Mouse (Mus musculus): ENCODE results near the gene Drg1. TPM values are rescaled to one million over a fixed set of nuclear protein-coding genes. Genes with fewer than 3 reads are reported as not detected.
"Not testable (repeated sequence)": the region's sequence is repeated elsewhere in the genome, so short reads cannot be mapped to it uniquely, and the experiment has no call there.

Gene Drg1
- total RNA-seq, 2 experiments from 2014 or later, result 91.7 to 98.9 TPM

DNA sequence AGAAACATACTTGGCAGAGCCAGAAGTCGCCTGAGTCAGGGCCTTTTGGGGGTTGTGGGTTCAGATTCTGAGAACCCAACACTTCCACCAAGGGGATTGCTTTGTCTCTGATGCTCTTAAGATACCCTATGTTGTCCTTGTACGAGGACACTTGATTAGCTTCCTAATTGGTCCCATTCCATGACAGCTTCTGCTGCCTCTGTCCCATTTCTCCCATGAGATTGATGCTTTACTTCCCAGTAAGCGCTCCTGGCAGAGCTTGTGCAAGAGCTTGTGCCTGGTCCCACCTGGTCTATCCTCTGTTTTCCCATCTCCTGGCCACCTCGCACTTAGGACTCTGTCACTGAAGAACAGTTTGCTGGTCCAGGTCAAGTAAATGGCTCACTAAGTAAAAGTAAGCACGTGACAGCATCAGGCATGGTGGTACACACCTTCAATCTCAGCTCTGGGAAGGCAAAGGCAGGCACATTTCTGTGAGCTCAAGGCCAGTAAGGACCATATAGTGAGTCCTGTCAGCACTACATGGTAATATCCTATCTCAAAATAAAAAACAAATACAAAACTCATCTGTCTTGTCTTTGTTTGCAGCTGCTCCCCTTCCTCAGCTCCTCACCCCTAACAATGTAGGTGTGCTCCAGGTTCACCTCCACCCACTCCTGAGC is 103.8 kb downstream of the Drg1 start:
- H3K4me3 ChIP-seq, H3K27ac ChIP-seq: not testable (repeated sequence)
- peak in 1 of 2 experiments; percentile 48 for DNase-seq (ENCODE audit: low spot score in 2 of 2)

DNA sequence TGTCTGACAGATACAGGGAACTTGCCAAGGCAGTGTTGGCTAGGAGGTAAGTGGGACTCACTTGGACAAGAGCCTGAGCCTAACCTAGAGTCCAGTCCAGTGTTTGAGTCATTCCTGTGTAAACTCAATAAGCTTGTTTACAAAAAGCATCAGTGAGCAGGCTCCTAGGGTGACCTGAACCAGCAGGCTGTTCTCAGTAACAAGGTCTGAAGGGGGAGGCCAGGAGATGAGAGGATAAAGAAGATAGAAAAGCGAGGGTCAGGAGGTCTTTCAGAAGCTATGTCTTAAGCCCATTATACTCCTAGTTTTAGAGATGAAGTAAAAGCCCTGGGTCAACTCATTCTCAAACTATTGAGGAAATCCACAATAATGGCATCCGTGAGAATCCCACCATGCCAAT is 104.8 kb downstream of the Drg1 start:
- not testable (repeated sequence) for H3K27ac ChIP-seq, H3K4me3 ChIP-seq
- peak; percentile 42 to 71 for DNase-seq (ENCODE audit: low spot score in 2 of 2)

DNA sequence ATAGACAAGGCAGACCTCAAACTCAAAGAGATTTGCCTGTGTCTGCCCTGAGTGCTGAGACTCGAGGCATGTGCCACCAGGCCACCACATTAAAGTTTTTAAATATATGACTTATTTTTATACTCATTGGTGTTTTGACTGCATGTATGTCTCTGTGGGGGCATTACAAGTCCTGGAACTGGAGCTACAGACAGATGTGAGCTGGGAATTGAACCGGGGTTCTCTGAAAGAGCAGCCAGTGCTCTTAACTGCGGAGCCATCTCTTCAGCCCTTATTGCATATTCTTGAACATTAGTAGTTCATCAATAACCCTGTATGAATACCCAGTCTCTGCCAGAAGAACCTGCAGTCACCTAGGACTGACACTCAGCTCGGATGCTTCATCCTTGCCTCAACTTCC is 107.4 kb downstream of the Drg1 start:
- not testable (repeated sequence) for DNase-seq (ENCODE audit: low spot score in 2 of 2); H3K27ac ChIP-seq; H3K4me3 ChIP-seq

DNA sequence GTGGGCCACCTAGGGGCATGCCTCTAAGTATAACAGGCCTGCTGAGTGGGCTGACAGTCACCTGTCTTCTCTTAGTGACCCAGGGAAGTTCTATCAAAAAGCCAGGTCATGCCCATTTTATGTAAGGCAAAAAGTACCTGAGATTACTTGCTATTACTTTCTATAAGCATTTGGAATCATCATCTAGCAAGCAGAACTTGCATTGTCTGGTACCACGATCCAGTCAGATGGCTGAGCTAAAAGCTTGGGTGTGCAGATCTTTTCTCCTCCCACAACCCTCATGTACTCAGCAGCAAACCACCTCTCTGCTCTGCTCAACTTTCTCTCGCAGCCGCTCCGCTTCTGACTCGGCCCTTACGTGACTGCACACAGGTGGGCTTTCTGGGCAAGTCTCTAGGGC is 108.2 kb downstream of the Drg1 start:
- not testable (repeated sequence) for H3K4me3 ChIP-seq, H3K27ac ChIP-seq
- peak; percentile 58 to 78 for DNase-seq (ENCODE audit: low spot score in 2 of 2)

DNA sequence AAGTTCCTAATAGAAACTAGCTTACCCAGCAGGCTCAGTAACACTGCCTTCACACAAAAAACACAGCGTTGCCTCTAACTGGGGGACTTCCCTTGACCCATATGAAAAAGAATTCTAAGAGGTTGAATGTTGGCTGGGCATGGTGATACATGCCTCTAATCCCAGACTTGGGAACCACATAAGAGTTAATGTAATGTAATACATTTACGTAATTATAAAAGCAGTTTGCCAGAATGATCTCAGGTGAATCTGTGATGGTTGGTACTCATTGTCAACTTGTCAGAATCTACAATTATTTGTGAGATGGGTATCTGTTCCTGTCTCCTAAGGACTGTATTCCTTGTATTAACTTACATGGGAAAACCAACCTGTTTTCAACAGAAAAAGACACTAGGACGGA is 109.2 kb downstream of the Drg1 start:
- H3K27ac ChIP-seq; H3K4me3 ChIP-seq; DNase-seq (ENCODE audit: low spot score in 2 of 2): not testable (repeated sequence)

DNA sequence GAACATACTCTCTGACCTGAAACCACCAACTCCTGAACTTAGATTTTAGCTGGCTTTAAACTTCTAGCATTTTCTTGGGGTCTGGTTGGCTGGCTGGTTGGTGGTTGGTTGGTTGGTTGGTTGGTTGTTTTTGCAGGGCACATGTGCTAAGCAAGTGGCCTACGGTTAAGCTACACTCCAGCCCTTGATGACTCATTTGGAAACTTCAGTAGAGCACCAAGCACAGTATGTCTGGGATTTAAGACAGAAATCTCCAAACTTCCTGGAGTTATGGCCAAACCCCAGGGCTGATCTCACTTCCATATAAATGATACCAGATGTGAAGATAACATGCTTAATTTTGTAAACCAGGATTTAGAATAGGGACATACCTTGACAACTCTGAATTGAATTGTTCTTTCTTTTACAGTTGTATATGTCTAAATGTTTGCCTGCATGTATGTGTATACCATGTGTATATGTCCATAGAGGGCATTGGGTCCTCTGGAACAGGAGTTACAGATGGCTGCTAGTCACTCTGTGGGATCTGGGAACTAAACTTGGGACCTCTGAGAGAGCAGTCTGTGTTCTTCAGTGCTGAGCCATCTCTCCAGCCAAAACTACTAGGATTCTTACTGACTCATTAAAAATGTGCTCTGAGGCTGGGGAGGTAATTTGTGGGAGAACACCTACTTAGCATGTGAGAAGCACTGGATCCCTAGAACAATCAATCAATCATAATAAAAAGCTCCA is 112.4 kb downstream of the Drg1 start:
- not testable (repeated sequence) for H3K27ac ChIP-seq, H3K4me3 ChIP-seq
- peak; percentile 48 to 49 for DNase-seq (ENCODE audit: low spot score in 2 of 2)

DNA sequence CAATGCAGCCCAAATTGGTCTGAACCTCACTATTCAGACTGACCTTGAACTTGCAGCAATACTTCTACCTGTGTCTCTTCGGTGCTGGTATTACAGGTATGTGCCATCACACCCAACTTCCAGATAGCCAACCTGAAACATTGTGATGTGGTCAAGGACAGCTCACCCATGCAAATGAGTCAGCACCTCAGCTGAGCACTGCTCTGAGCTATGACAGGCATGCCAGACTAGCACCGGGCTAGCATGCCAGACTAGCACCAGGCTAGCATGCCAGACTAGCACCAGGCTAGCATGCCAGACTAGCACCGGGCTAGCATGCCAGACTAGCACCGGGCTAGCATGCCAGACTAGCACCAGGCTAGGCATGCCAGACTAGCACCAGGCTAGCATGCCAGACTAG is 114.9 kb downstream of the Drg1 start:
- H3K27ac ChIP-seq; DNase-seq (ENCODE audit: low spot score in 2 of 2); H3K4me3 ChIP-seq: not testable (repeated sequence)

DNA sequence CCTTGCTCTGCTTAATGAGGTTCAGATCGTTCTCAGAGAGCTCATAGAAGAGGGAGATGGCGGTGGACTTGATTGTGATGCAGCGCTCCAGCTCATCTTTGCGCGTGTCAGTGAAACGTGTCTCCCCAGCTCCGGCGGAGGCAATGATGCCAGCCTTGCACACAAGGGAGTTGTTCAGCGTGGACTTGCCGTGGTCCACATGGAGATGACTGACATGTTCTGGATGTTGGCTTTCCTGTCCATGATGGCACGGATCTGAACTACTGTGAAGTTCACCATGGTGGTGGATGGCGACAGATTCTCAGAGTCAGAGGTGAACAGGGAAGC is 115.6 kb downstream of the Drg1 start:
- DNase-seq (ENCODE audit: low spot score in 2 of 2); H3K27ac ChIP-seq; H3K4me3 ChIP-seq: not testable (repeated sequence)

DNA sequence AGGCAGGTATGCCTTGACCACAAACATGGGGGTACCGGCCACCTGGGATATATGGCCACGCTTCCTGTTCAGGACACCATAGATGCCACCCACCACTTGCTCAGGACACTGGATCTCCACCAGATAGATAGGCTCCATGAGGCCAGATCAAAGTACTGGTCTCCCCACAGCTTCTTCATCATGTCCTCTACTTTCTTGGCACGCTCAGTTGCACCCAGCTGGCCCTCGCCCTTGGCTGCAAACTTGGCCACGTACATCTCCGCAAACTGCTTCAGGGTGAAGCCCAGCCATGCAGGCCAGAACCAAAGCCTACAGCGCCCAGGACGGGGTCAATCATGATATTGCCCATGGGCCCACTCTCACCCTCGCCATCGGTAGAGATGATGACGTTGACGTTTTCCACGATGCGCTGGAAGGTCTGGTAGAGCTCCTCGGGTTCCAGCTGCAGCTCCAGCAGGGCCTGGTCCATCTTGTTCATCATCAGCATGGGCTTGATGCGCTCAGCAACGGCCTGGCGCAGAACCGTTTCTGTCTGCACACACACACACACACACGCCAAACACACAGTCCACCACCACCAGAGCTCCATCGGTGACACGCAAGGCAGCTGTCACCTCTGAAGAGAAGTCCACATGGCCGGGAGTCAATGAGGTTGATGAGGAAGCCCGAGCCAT is 116.1 kb downstream of the Drg1 start:
- DNase-seq (ENCODE audit: low spot score in 2 of 2), result peak in 1 of 2 experiments; percentile 46
- H3K27ac ChIP-seq, H3K4me3 ChIP-seq: not testable (repeated sequence)

DNA sequence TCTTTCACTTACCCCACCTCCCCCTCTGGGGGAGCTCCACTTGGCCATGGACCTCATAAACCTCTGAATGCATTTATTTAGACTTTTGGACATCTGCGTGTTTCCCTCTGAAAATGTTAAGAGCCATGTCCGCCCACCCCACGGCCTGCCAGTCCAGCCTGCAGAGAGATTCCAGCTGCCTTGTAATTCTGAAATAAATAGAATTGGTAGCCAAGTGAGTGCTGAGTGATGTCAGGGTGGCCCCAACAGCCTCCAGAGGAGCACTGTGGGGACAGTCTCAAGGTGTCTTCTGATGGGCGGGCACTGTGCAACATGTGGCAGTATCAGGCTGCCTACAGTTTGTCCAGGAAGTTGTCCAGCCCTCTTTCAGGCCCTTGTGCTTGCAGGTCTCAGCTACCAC is 116.7 kb downstream of the Drg1 start:
- not testable (repeated sequence) for H3K27ac ChIP-seq; H3K4me3 ChIP-seq; DNase-seq (ENCODE audit: low spot score in 2 of 2)

DNA sequence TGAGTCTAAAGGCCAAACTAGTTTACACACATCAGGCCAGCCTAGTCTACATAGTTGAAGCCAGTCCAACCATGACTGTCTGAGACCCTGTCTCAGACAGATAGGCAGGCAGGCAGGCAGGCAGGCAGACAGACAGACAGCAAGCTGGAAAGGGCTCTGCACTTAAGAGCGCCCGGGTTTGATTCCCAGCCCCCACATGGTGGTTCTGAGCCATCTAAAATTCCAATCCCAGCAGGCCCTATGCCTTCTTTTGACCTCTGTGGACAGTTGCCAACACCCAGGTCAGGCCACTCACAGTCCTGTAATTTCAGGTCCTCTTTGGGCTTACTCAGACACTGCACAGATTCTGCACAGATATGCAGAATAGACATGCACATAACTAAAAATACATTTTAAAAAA is 119.4 kb downstream of the Drg1 start:
- H3K27ac ChIP-seq, result peak overlapping the region; percentile 43; the same call in 1 of the 2 replicates
- DNase-seq (ENCODE audit: low spot score in 2 of 2), result not testable (repeated sequence)

DNA sequence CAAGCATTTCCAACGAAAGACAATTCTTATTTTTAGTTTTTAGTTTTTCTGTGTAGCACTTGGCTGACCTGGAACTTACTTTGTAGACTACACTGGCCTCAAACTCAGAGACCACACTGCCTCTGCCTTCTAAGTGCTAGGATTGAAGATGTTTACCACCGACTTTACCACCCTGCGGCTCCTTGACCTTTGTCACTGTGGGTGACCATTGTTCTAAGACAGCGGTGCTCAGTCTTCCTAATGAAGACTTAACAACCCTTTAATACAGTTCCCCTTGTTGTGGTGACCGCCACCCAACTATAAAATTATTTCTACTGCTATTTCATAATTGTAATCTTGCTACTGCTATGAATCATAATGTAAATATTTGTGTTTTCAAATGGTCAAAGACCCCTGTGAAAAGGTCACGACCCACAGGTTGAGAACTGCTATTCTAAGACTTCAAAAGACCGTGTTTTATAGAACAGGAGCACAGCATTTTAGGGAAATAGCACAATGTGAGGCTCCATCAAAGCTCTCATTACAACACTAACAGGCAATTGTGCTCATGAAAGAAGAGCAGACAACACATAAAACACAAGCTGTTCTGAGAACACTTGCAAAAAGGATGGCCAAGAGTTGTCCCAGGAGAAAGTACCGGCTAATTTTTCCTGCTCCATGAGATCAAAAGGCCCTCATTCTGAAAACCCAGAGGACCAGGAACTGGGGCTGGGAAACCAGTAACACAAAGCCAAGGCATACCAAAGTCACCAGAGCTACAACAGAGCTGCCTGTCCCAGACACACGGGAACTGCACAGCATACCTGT is 120.7 kb downstream of the Drg1 start:
- peak overlapping the region; percentile 21 for H3K27ac ChIP-seq
- H3K4me3 ChIP-seq; DNase-seq (ENCODE audit: low spot score in 2 of 2): not testable (repeated sequence)

More for the DNA sequence above, 119.4 kb downstream of the Drg1 start:
- not testable (repeated sequence) for H3K4me3 ChIP-seq

DNA sequence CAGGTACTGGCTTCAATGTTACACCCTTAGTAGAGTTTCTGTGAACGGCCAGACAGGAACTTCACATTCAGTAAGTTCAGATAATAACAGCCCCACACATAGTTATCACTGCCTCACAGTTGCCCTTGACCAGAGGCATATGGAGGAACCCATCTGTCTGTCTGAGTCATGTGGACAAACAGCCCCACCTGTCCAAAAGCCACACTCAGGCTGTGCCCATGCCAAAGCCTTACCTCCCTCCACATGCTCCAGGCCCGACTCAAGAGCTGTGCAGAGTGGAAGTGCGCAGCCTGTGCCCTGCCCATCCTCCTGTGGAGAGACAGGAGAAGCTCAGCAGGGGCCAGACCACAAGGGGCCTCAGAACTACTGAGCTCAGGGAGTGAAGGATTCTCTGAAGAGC is 122.2 kb downstream of the Drg1 start:
- H3K27ac ChIP-seq; H3K4me3 ChIP-seq; DNase-seq (ENCODE audit: low spot score in 2 of 2): not testable (repeated sequence)

DNA sequence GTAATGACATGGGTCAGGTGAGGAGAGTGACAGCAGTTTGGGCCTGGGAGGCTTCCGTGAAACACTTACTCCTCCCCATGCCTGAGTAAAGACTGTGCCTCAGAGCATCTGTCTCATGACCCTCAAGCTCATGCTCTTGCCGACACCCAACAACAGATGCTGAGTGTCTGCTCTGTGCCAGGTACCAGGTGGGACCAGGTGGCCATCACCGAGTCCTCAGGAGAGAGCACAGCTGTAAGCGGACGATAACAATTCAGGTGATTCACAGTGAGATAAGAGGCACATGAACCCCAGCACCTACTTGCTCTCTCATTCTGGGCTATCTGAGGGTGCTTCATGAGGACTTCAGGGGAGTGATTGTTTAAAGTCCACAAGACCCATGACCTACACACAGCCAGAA is 123.8 kb downstream of the Drg1 start:
- H3K4me3 ChIP-seq, H3K27ac ChIP-seq: not testable (repeated sequence)
- DNase-seq (ENCODE audit: low spot score in 2 of 2), result peak; percentile 71 to 83

DNA sequence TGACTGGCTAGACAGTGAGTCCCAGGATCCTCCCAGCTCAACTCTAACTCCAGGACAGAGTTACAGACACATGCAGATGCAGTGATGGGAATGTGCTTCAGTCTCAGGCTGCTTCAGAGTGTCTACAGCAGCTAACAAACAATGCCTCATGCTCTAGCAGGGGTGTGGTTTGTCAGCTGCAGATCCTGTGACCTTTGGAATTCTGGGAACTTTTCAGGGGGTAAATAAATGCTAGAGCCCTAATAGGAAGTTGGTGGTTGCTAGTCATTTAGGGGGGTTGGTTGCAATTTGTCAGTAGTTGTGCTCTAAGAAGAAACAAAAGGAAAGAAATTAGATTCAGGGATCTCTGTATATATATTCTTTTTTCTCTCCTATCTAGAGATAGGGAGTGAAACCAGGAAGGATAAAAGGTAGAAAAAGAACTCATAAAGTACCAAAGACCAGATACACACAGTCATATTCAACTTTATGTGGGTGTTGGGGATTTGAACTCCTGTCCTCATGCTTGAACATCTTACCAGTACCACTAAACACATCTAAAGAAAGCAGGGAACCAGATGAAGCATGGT is 125.2 kb downstream of the Drg1 start:
- not testable (repeated sequence) for H3K4me3 ChIP-seq; DNase-seq (ENCODE audit: low spot score in 2 of 2); H3K27ac ChIP-seq

DNA sequence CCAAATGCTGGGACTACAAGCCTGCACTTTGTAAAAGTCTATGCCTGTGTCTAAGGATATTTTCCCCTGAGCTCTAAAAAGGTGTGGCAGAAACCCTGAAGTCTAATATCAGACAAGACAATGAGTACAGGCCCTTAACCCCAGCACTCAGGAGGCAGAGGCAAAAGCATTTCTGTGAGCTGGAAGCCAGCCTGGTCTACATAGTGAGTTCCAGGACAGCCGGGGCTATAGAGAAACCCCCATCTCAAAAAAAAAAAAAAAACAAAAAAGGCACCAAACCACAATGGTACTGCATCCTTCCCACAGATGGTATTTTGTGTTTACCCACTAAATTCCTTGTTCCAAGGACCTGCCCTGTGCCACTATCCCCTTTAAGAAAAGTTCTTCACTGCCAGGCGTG is 127.9 kb downstream of the Drg1 start:
- H3K4me3 ChIP-seq, H3K27ac ChIP-seq: not testable (repeated sequence)
- DNase-seq (ENCODE audit: low spot score in 2 of 2), result peak in 1 of 2 experiments; percentile 43

Measured in layer of hippocampus, adult 2 months (tissue).